Mouse (Mus musculus): ENCODE measurements around the gene Cd36. TPM values are rescaled to one million over a fixed set of nuclear protein-coding genes. Genes with fewer than 3 reads are reported as not detected.

Gene Cd36
- polyA plus RNA-seq (2014; fragmentation: Illumina TruSeq; extraction: RNeasy Lipid Tissue Mini Kit (QIAGEN cat#74804)): 360 TPM

DNA sequence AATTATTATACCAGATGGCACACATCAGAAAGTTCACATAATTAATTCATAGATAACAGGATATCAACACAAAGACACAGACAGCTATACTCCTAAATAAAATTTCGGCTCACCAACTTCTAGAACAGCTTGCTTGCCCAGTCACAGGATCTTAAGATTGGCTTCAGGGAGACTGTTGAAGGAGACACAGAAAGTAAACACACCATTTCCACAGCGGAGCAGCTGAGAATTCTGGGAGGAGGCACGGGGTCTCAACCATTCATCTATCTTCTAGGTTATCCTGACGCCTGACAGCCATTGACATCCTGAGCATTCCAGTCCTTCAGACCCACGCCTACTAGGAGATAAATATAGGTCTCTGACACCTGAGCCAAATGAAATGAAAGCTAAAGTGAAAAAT, at the start of gene Cd36:
Cd36 (minus strand) TSS at position 204 of the 400 bp plus-strand sequence.

Other genes starting within 250 kb of the Cd36 start
- not detected for gene Gnat3, start 73.7 kb upstream of the Cd36 start, polyA plus RNA-seq (2014; fragmentation: Illumina TruSeq; extraction: RNeasy Lipid Tissue Mini Kit (QIAGEN cat#74804))